Mouse (Mus musculus) limb, embryonic 12.5 days (tissue): ENCODE data around the gene Foxb1. TPM values are rescaled to one million over a fixed set of nuclear protein-coding genes. Genes with fewer than 3 reads are reported as not detected.

Source experiments
- ATAC-seq: fragments of 200-750 bp; cut with Nextera tagmentation; 2 replicates; pipeline ENCODE4 v1.8.0; 2017; ENCODE audit warnings: low read depth, moderate TSS enrichment; ENCODE audit not compliant: insufficient number of reproducible peaks, insufficient read depth, low FRiP score, low TSS enrichment
- H3K27ac ChIP-seq: fragments of 300-500 bp; sonication (generic); 2 replicates; pipeline ENCODE4 v1.5.1; 2016; ENCODE audit warnings: mild to moderate bottlenecking, moderate library complexity
- H3K27me3 ChIP-seq: fragments of 300-500 bp; sonication (generic); 2 replicates; pipeline ENCODE4 v1.6.1; 2016; ENCODE audit warnings: mild to moderate bottlenecking, moderate library complexity
- H3K36me3 ChIP-seq: fragments of 300-500 bp; sonication (generic); 2 replicates; pipeline ENCODE4 v1.6.1; 2016; ENCODE audit warnings: mild to moderate bottlenecking, moderate library complexity
- H3K4me1 ChIP-seq: fragments of 300-500 bp; sonication (generic); replicated peaks from 2 replicates; pipeline ENCODE4 v1.6.1; 2016
- H3K4me2 ChIP-seq: fragments of 300-500 bp; sonication (generic); 2 replicates; pipeline ENCODE4 v1.6.1; 2016; ENCODE audit warnings: mild to moderate bottlenecking, moderate library complexity
- H3K4me3 ChIP-seq: fragments of 300-500 bp; sonication (generic); replicated peaks from 2 replicates; pipeline ENCODE4 v1.5.1; 2016; ENCODE audit warnings: mild to moderate bottlenecking
- H3K9ac ChIP-seq: fragments of 300-500 bp; sonication (generic); replicated peaks from 2 replicates; pipeline ENCODE4 v1.6.1; 2016; ENCODE audit warnings: mild to moderate bottlenecking, moderate library complexity
- H3K9me3 ChIP-seq: fragments of 300-500 bp; sonication (generic); 2 replicates; pipeline ENCODE4 v1.6.1; 2016; ENCODE audit warnings: mild to moderate bottlenecking, moderate library complexity
- WGBS: fragments of 180-500 bp; shearing (Covaris S2); methylation state at CpG from one replicate; pipeline ENCODE4 v1.1.7; 2016; 5-methylcytosine and 5-hydroxymethylcytosine counted together
- polyA plus RNA-seq: library from polyadenylated mRNA; unstranded; fragments of >200 nt; fragmentation: Nextera tagmentation; extraction: Ambion mirVana; gene quantifications from 2 replicates; pipeline ENCODE4 v1.2.1, GENCODE M21; 2016

Gene Foxb1
- polyA plus RNA-seq, result 0.14 TPM in 1 of 2 replicates, not detected in the other

DNA sequence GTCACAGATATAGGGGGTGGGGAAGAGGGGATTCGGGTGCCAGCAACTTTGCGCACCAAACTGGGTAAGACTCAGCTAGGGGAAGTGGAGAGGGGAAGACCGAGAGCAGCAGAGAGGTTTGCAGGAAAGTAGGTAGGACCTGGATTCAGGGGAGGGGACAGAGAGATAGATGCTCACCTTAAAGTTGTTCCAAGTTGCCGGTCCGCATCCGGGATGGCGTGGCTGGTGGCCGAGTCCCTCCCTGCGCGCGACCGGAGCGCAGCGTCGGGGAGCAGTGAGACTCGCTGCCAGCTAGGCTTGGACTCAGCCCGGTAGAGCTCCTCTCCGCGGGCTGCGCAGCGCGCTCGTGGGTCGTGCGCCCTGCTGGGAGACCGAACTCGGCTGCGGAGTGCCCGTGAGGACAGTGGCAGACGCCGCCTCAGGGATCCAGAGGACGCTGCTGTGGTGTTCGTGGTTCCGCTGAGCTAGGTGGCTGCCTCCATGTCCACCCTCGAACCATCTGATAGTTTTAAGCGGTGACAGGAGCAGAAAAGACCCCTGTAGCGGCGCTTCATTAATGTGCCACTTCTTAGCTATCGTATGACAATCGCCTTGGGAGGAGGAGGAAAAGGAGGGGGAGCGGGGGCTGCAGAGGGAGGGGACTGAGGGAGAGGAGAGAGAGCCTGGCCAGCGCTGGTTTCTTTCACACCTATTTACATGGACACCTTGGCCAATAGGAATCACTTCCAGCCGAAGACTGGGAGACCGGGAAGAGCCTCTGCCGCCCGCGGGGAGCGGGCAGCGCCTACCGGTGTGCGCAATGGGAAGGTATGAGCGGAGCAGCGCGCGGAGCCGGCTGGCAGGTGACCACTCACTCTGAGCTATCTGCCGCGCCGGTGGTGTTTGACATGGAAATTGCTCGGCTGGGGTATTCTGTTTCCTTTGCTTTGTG, at the start of gene Foxb1:
Gene Foxb1, minus strand, starts transcription at position 570 of the 931 bp plus-strand sequence.
- H3K4me1 ChIP-seq, result peaks cover 32% of the 10 kb centered on the region
- peak within 1 kb of the TSS; percentile 19 for H3K4me3 ChIP-seq
- H3K9ac ChIP-seq, result no peak within 1 kb of the TSS
- no peaks in the 10 kb centered on the region for H3K36me3 ChIP-seq
- peaks cover 95% of the 10 kb centered on the region for H3K27me3 ChIP-seq
- no peaks in the 10 kb centered on the region for H3K9me3 ChIP-seq
- no peak for ATAC-seq
- WGBS, result under 1% methylated on average over 60 of the region's 60 CpGs
- H3K4me2 ChIP-seq, result peak within 1 kb of the TSS; percentile 31
- H3K27ac ChIP-seq, result no peak within 1 kb of the TSS

- WGBS, result 58% methylated on average over 7 of the region's 7 CpGs
- H3K27ac ChIP-seq, result no peak overlapping the region
- no peak for ATAC-seq
Observed at GRCm38 (mm10) chr9:69790562-69790961, 29.8 kb upstream of the Foxb1 start.

GRCm38 (mm10) chr9:69779996-69780395, 19.3 kb upstream of the Foxb1 start:
- H3K9me3 ChIP-seq, result no peaks in the 10 kb centered on the region
- H3K9ac ChIP-seq, result no peak overlapping the region
- H3K4me3 ChIP-seq, result no peak overlapping the region
- H3K27me3 ChIP-seq, result peaks cover 17% of the 10 kb centered on the region
- ATAC-seq, result no peak
- 65% methylated on average over 2 of the region's 2 CpGs for WGBS
- no peak overlapping the region for H3K4me2 ChIP-seq
- H3K36me3 ChIP-seq, result no peaks in the 10 kb centered on the region
- no peaks in the 10 kb centered on the region for H3K4me1 ChIP-seq
- no peak overlapping the region for H3K27ac ChIP-seq

More at GRCm38 (mm10) chr9:69790562-69790961, 29.8 kb upstream of the Foxb1 start:
- no peak overlapping the region for H3K4me2 ChIP-seq
- H3K4me1 ChIP-seq, result no peaks in the 10 kb centered on the region
- H3K9ac ChIP-seq, result no peak overlapping the region
- H3K9me3 ChIP-seq, result peaks cover 4% of the 10 kb centered on the region; the same call in 1 of the 2 replicates
- H3K4me3 ChIP-seq, result no peak overlapping the region
- no peaks in the 10 kb centered on the region for H3K36me3 ChIP-seq
- H3K27me3 ChIP-seq, result no peaks in the 10 kb centered on the region

DNA sequence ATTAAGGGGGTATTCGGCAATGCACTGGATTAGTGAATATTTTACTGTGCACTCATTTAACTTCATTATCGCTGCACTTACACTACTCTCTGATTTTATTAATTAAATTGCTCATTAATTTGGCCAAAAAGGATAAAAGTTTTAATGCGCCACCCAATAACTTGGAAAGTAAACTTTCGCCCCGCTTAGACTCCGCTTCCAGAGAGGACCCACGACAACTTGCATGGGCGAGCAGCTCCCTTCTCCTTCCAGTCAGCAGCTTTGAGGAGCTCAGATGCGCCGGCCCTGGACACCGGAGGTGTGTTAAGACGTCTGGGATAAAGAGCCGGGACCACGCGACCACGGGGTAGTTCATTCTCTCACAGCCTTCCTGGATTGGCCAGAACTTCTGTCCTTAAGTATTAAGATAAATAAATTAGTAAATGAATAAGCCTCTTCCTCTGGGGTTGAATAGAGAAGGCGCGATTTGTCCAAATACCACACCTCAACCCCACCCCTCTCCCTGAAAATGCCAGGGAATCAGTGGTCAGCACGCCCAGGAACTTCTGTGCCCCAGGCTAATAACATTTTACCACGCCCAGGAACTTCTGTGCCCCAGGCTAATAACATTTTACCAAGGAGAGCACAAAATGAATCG, 9.3 kb upstream of the Foxb1 start:
- H3K9ac ChIP-seq, result no peak overlapping the region
- ATAC-seq, result no peak
- no peak overlapping the region for H3K4me3 ChIP-seq
- H3K4me2 ChIP-seq, result no peak overlapping the region
- H3K4me1 ChIP-seq, result 0 out of 2 replicates have a peak, but pooled peaks cover 4% of the 10 kb centered on the region
- no peaks in the 10 kb centered on the region for H3K36me3 ChIP-seq
- H3K27ac ChIP-seq, result no peak overlapping the region
- 2% methylated on average over 21 of the region's 21 CpGs for WGBS
- H3K27me3 ChIP-seq, result peaks cover 93% of the 10 kb centered on the region
- H3K9me3 ChIP-seq, result no peaks in the 10 kb centered on the region

DNA sequence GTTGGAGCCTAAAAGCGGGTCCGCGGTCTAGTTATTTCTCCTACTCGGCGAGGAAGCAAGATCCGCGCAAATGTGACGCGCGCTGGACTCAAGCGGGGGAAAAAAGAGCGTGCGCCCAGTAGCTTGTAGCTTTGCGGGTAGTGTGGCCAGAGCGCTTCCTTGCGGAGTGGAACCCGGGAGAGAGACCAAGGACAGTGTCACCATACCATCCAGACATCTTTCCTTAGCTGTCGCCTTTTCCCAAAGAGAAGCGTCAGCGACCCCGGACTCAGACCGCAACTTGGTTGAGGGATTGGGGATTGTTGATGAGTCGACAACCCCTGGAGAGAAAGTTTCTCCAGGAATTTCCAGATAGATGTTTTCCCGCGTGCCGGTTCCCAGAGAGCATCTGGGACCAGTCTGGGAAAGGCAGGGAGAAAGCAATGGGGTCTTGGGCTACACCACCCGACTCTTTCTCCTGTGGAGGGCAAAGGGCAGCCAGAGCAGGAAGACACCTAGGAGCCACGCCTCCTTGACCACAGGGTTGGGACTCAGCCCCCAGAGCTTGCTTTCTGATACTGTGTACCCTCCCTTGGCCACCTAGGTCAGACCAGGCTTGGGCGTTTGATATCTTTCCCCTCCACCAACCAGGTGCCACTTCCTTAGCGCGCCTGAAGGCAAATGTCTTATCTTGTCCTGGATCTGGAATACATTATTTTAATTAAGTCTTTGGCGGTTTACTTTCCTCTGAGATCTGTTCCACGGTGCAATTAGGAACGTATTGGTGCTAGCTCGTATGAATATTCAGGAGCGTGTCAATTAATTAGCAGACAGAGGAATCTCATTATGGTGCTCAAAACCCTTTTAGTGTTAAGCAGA, 8.6 kb upstream of the Foxb1 start:
- Histone ChIP-seq H3K9ac (no peak overlapping the region), H3K27me3 (peaks cover 96% of the 10 kb centered on the region), H3K27ac (no peak overlapping the region), H3K4me3 (no peak overlapping the region), H3K4me1 (0 out of 2 replicates have a peak, but pooled peaks cover 10% of the 10 kb centered on the region), H3K36me3 (no peaks in the 10 kb centered on the region), H3K4me2 (no peak overlapping the region), H3K9me3 (no peaks in the 10 kb centered on the region)
- 1% methylated on average over 36 of the region's 36 CpGs for WGBS
- no peak for ATAC-seq

- no peak for ATAC-seq
Observed at GRCm38 (mm10) chr9:69768136-69768875, 7.6 kb upstream of the Foxb1 start.

GRCm38 (mm10) chr9:69767421-69767820, 6.7 kb upstream of the Foxb1 start:
- Histone ChIP-seq H3K4me1 (peaks cover 15% of the 10 kb centered on the region; the same call in 1 of the 2 replicates), H3K9ac (no peak overlapping the region), H3K27me3 (peaks cover 96% of the 10 kb centered on the region), H3K27ac (no peak overlapping the region), H3K4me3 (no peak overlapping the region), H3K9me3 (no peaks in the 10 kb centered on the region), H3K36me3 (no peaks in the 10 kb centered on the region), H3K4me2 (no peak overlapping the region)
- WGBS, result 2% methylated on average over 9 of the region's 12 CpGs
- no peak for ATAC-seq

More at GRCm38 (mm10) chr9:69768136-69768875, 7.6 kb upstream of the Foxb1 start:
- no peak overlapping the region for H3K27ac ChIP-seq
- no peaks in the 10 kb centered on the region for H3K36me3 ChIP-seq
- H3K4me2 ChIP-seq, result no peak overlapping the region
- no peak overlapping the region for H3K9ac ChIP-seq
- no peaks in the 10 kb centered on the region for H3K9me3 ChIP-seq
- WGBS, result 2% methylated on average over 28 of the region's 28 CpGs
- H3K27me3 ChIP-seq, result peaks cover 96% of the 10 kb centered on the region
- 0 out of 2 replicates have a peak, but pooled peaks cover 10% of the 10 kb centered on the region for H3K4me1 ChIP-seq
- H3K4me3 ChIP-seq, result no peak overlapping the region

DNA sequence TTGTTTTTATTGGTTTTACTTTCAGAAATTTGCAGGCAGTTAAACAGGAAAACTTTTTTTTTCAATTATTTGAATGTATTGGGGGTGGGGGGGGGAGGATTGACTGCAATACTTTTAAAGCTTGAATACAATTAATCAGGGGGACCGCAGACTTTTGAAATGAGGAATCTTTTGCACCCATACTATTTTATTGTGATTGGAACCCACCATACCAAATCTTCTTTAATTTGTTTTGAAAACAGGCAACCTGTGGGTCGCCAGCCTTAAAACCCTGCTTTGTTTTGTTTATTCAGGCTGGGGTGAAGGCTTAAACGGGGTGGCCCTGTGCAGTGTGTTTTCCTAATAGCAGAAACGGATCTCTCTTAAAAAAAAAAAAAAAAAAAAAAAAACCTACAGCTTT, 6.2 kb upstream of the Foxb1 start:
- Histone ChIP-seq H3K36me3 (no peaks in the 10 kb centered on the region), H3K4me1 (peaks cover 15% of the 10 kb centered on the region; the same call in 1 of the 2 replicates), H3K4me3 (no peak overlapping the region), H3K27ac (no peak overlapping the region), H3K9me3 (no peaks in the 10 kb centered on the region), H3K9ac (no peak overlapping the region), H3K4me2 (no peak overlapping the region), H3K27me3 (peaks cover 96% of the 10 kb centered on the region)
- 0% methylated on average over 4 of the region's 4 CpGs for WGBS
- ATAC-seq, result no peak

GRCm38 (mm10) chr9:69766301-69766700, 5.6 kb upstream of the Foxb1 start:
- H3K4me1 ChIP-seq, result peaks cover 15% of the 10 kb centered on the region; the same call in 1 of the 2 replicates

DNA sequence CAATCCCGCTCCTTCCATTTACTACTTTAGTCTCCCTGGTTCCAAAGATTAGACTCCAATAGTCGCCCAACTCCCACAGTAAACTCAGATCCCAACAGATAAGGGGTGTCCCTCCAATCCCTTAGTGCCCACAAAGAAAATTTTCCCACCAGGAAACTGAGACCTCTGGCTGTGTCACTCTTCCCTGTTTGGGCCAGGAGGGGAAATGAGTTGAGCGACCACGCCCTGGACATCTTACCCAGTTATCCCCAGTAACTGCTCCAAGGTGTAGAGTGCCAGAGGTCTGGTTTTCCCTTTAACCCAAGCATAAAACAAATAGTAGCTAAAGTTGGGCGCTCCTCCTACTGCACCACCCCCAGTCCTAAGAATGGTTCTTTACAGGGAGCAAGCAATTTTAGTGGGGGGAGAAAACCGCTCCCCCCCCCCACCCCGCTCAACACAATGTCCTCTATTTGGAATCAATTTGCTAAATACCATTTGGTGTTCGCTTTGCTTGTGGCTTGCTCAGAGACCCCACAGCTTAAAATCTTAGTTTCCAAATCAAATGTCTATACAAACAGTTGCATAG, 4.8 kb upstream of the Foxb1 start:
- no peaks in the 10 kb centered on the region for H3K9me3 ChIP-seq
- H3K9ac ChIP-seq, result no peak overlapping the region
- no peak overlapping the region for H3K4me2 ChIP-seq
- WGBS, result 3% methylated on average over 8 of the region's 8 CpGs
- H3K4me1 ChIP-seq, result peaks cover 20% of the 10 kb centered on the region
- no peak overlapping the region for H3K27ac ChIP-seq
- no peaks in the 10 kb centered on the region for H3K36me3 ChIP-seq
- no peak for ATAC-seq
- no peak overlapping the region for H3K4me3 ChIP-seq
- peaks cover 97% of the 10 kb centered on the region for H3K27me3 ChIP-seq

More at GRCm38 (mm10) chr9:69766301-69766700, 5.6 kb upstream of the Foxb1 start:
- Histone ChIP-seq H3K4me2 (no peak overlapping the region), H3K36me3 (no peaks in the 10 kb centered on the region), H3K27me3 (peaks cover 96% of the 10 kb centered on the region), H3K9ac (no peak overlapping the region), H3K4me3 (no peak overlapping the region), H3K9me3 (no peaks in the 10 kb centered on the region), H3K27ac (no peak overlapping the region)
- 1% methylated on average over 8 of the region's 8 CpGs for WGBS
- no peak for ATAC-seq
